Comparison of ENCODE assay signal across 9 mouse cellular contexts in the genomic region with DNA sequence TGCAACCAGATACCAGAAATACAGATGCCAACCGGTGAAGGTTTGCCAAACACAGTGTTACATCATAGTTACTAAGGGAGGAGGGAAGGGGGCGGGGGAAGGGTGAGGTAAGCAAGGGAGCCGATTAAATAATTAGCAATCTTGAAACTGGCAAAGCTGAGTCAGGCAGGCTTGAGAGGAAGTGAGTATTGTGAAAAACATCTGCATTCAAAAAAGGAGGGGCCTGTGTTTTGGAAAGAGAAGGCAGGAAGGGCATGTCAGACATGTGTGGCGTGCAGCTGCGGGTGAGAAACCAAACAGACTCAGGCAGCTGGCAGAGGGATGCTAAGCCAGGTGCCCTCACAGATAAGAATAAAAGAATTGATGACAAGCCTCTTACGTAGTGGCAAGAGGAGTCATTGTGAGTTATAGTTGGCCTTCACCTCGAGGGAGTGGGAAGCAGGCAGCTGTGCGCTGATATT. TPM values are rescaled to one million over a fixed set of nuclear protein-coding genes. Genes with fewer than 3 reads are reported as not detected.
DNase-seq lines count a peak whose midpoint lies in the region; ATAC-seq and TF ChIP-seq lines count a peak whose summit lies in the region.
"Had no signal": no experiment of that assay in that cellular context is flagged by ENCODE, and none has a peak within 500 bp of the region (broad histone marks: within the 10 kb centered on the region; RNA-seq: fewer than 3 reads in every experiment).

No protein-coding gene starts in this region.

- WGBS in forebrain, embryonic 12.5 days, result 69% methylated on average over 8 of the region's 8 CpGs

- no peak for ATAC-seq in forebrain, embryonic 12.5 days (ENCODE audit: low FRiP score)

- no peak overlapping the region for H3K4me3 ChIP-seq in ES-Bruce4 (ENCODE audit: low read depth, low read length)
- H3K4me3 ChIP-seq in forebrain, embryonic 12.5 days (replicated peaks), result no peak overlapping the region
- H3K4me3 ChIP-seq: erythroblast, embryonic 14.5 days; neural tube, embryonic 13.5 days had no signal

- peak overlapping the region; percentile 20; the same call in 1 of the 2 replicates for H3K27ac ChIP-seq in ES-Bruce4 (ENCODE audit: insufficient read depth, low read length)
- H3K27ac ChIP-seq in forebrain, embryonic 12.5 days, result no peak overlapping the region
- H3K27ac ChIP-seq: neural tube, embryonic 13.5 days had no signal

- no peaks in the 10 kb centered on the region for H3K4me1 ChIP-seq in ES-Bruce4 (ENCODE audit: control insufficient read depth, insufficient read depth, low read length)
- H3K4me1 ChIP-seq in forebrain, embryonic 12.5 days, result peaks cover 8% of the 10 kb centered on the region

- H3K4me2 ChIP-seq in forebrain, embryonic 12.5 days, result no peak overlapping the region
- H3K4me2 ChIP-seq: neural tube, embryonic 13.5 days had no signal

- peak; percentile 77 for DNase-seq in adrenal gland, postnatal 14 days
- DNase-seq in kidney, postnatal 10 days, result peak; percentile 43
- peak; percentile 38 to 49 for DNase-seq in spleen, adult 18-20 months
- DNase-seq in frontal cortex, postnatal 36 days (ENCODE audit: low spot score in 2 of 2), result no peak
- DNase-seq in layer of hippocampus, adult 11-12 months (ENCODE audit: low spot score), result no peak

- TF ChIP-seq EP300 in ES-Bruce4 (IDR thresholded peaks at IDR 0.05; ENCODE audit: insufficient read depth, low read depth, low read length), result no peak

- no peaks in the 10 kb centered on the region for H3K9me3 ChIP-seq in ES-Bruce4 (replicated peaks; ENCODE audit: control insufficient read depth, insufficient read depth, low read length, poor library complexity, severe bottlenecking)
- H3K9me3 ChIP-seq in forebrain, embryonic 12.5 days, result no peaks in the 10 kb centered on the region
- H3K9me3 ChIP-seq: neural tube, embryonic 13.5 days had no signal

- H3K9ac ChIP-seq in ES-Bruce4 (ENCODE audit: low read depth, poor library complexity, severe bottlenecking), result 0 out of 2 replicates have a peak overlapping the region, but pooled peaks have one; percentile 18
- H3K9ac ChIP-seq in forebrain, embryonic 12.5 days, result no peak overlapping the region
- H3K9ac ChIP-seq: neural tube, embryonic 13.5 days had no signal

- no peak for TF ChIP-seq CTCF in ES-Bruce4 (IDR thresholded peaks at IDR 0.05; ENCODE audit: low read depth, low read length)

- H3K36me3 ChIP-seq in ES-Bruce4 (ENCODE audit: control insufficient read depth, insufficient read depth, low read length, poor library complexity, severe bottlenecking), result no peaks in the 10 kb centered on the region; the same call in 1 of the 2 replicates
- no peaks in the 10 kb centered on the region for H3K36me3 ChIP-seq in forebrain, embryonic 12.5 days (replicated peaks)

- no peaks in the 10 kb centered on the region for H3K27me3 ChIP-seq in ES-Bruce4 (ENCODE audit: control insufficient read depth, insufficient read depth, low read length, poor library complexity, severe bottlenecking)
- H3K27me3 ChIP-seq in forebrain, embryonic 12.5 days, result no peaks in the 10 kb centered on the region
- H3K27me3 ChIP-seq: neural tube, embryonic 13.5 days had no signal

- no peak for TF ChIP-seq POLR2A in ES-Bruce4 (IDR thresholded peaks at IDR 0.05; ENCODE audit: insufficient read depth, low read length)

RNA-seq across cellular contexts. Expression of a gene that starts 2.4 kb away (rescaled TPM):
- polyA plus RNA-seq in ES-Bruce4 (2011; ENCODE audit: insufficient read depth, insufficient read length, low read depth, missing spikeins), result 39.6 and 42.5 TPM in 2 replicates
- total RNA-seq in adrenal gland, postnatal 14 days (2021), result 19.5 and 21.1 TPM in 2 replicates
- polyA plus RNA-seq in forebrain, embryonic 12.5 days (2016; fragmentation: Nextera tagmentation; extraction: Ambion mirVana), result 32.1 and 34.0 TPM in 2 replicates

RNA-seq across cellular contexts. Expression of a gene that starts 10.7 kb away (rescaled TPM):
- 24.3 and 26.9 TPM in 2 replicates for polyA plus RNA-seq in ES-Bruce4 (2011; ENCODE audit: insufficient read depth, insufficient read length, low read depth, missing spikeins)
- total RNA-seq in adrenal gland, postnatal 14 days (2021), result 0.74 and 2.3 TPM in 2 replicates
- 0.55 and 0.58 TPM in 2 replicates for polyA plus RNA-seq in forebrain, embryonic 12.5 days (2016; fragmentation: Nextera tagmentation; extraction: Ambion mirVana)

RNA-seq across cellular contexts. Expression of a gene that starts 21.0 kb away (rescaled TPM):
- polyA plus RNA-seq in ES-Bruce4 (2011; ENCODE audit: insufficient read depth, insufficient read length, low read depth, missing spikeins), result 34.7 and 38.9 TPM in 2 replicates
- 81.5 and 93.6 TPM in 2 replicates for total RNA-seq in adrenal gland, postnatal 14 days (2021)
- polyA plus RNA-seq in forebrain, embryonic 12.5 days (2016; fragmentation: Nextera tagmentation; extraction: Ambion mirVana), result 68.8 and 74.1 TPM in 2 replicates
- polyA plus RNA-seq: erythroblast, embryonic 14.5 days had no signal

RNA-seq across cellular contexts. Expression of a gene that starts 21.1 kb away (rescaled TPM):
- 56.2 and 59.8 TPM in 2 replicates for polyA plus RNA-seq in ES-Bruce4 (2011; ENCODE audit: insufficient read depth, insufficient read length, low read depth, missing spikeins)
- total RNA-seq in adrenal gland, postnatal 14 days (2021), result 15.9 and 16.2 TPM in 2 replicates
- polyA plus RNA-seq in forebrain, embryonic 12.5 days (2016; fragmentation: Nextera tagmentation; extraction: Ambion mirVana), result 47.9 and 52.0 TPM in 2 replicates

RNA-seq across cellular contexts. Expression of a gene that starts 33.8 kb away (rescaled TPM):
- not detected in 2 replicates for polyA plus RNA-seq in ES-Bruce4 (2011; ENCODE audit: insufficient read depth, insufficient read length, low read depth, missing spikeins)
- total RNA-seq in adrenal gland, postnatal 14 days (2021), result 1.7 and 22.1 TPM in 2 replicates
- 0.40 TPM in 1 of 2 replicates, not detected in the other for polyA plus RNA-seq in forebrain, embryonic 12.5 days (2016; fragmentation: Nextera tagmentation; extraction: Ambion mirVana)

Comparison
In these comparisons a context has a peak if more than half of its experiments do, and no peak if none do; other contexts are left out.
1. DNase-seq: peak in adrenal gland, postnatal 14 days (single experiment), kidney, postnatal 10 days (single experiment) and spleen, adult 18-20 months (2 of 2); none in frontal cortex, postnatal 36 days (0 of 2) and layer of hippocampus, adult 11-12 months (single experiment).
2. RNA of a gene that starts 10.7 kb away (polyA plus RNA-seq): 24.3 to 26.9 TPM in ES-Bruce4; 0.55 to 0.58 TPM in forebrain, embryonic 12.5 days; every median in the first group is over 10 times any median in the second.